Mouse (Mus musculus) heart, adult 2 months (tissue): ENCODE measurements around the gene Gpld1. TPM values are rescaled to one million over a fixed set of nuclear protein-coding genes. Genes with fewer than 3 reads are reported as not detected.

Source experiments
- DNase-seq, 2 experiments: peaks; one replicate each; pipeline ENCODE4 v3.0.0; 2021
- H3K27ac ChIP-seq: fragments of 200-600 bp; 2 replicates; pipeline ENCODE4 v1.8.1; 2022
- H3K27me3 ChIP-seq: fragments of 200-500 bp; 2 replicates; pipeline ENCODE4 v1.6.1; 2012; ENCODE audit warnings: mild to moderate bottlenecking, low read length, inconsistent platforms, mixed read lengths; ENCODE audit not compliant: control insufficient read depth, insufficient read depth
- H3K36me3 ChIP-seq: fragments of 200-500 bp; 2 replicates; pipeline ENCODE4 v1.6.1; 2012; ENCODE audit warnings: low read length, inconsistent platforms; ENCODE audit not compliant: control insufficient read depth, insufficient read depth
- H3K4me1 ChIP-seq: fragments of 200-500 bp; 2 replicates; pipeline ENCODE4 v1.6.1; 2011; ENCODE audit warnings: low read length; ENCODE audit not compliant: control insufficient read depth, insufficient read depth
- H3K4me3 ChIP-seq: fragments of 200-600 bp; 2 replicates; pipeline ENCODE4 v1.8.1; 2022
- H3K79me2 ChIP-seq: fragments of 200-500 bp; replicated peaks from 2 replicates; pipeline ENCODE4 v1.6.1; 2012; ENCODE audit warnings: mild to moderate bottlenecking, inconsistent platforms, low read length, moderate library complexity, mixed read lengths; ENCODE audit not compliant: control insufficient read depth, insufficient read depth
- H3K9ac ChIP-seq: fragments of 200-500 bp; 2 replicates; pipeline ENCODE4 v1.6.1; 2012; ENCODE audit warnings: low read depth, mild to moderate bottlenecking, control low read depth, inconsistent platforms, low read length, mixed read lengths
- CTCF ChIP-seq: fragments of 200-600 bp; IDR thresholded peaks from 2 replicates; pipeline ENCODE4 v1.8.1; 2022; ENCODE audit warnings: antibody characterized with exemption, mild to moderate bottlenecking, moderate library complexity
- EP300 ChIP-seq: fragments of 200-500 bp; IDR thresholded peaks from 2 replicates; pipeline ENCODE4 v1.6.1; 2011; ENCODE audit warnings: low read depth, low read length, control low read depth; ENCODE audit not compliant: insufficient read depth
- POLR2A ChIP-seq: fragments of 200-500 bp; IDR thresholded peaks from 2 replicates; pipeline ENCODE4 v1.6.1; 2011; ENCODE audit warnings: mild to moderate bottlenecking, low read depth, low read length, control low read depth; ENCODE audit not compliant: insufficient read depth
- WGBS: fragments of 180-500 bp; shearing (Covaris S2); methylation state at CpG from one replicate; pipeline ENCODE4 v1.1.7; 2018; 5-methylcytosine and 5-hydroxymethylcytosine counted together
- intact Hi-C: fragments of 180-260 bp; cut with DNase I; formaldehyde crosslinking; loops from one replicate; pipeline ENCODE4 v1.15.1; 2025
- polyA plus RNA-seq: library from polyadenylated mRNA; depleted of rRNA; stranded (reverse); fragments of >200 nt; gene quantifications from 2 replicates; pipeline ENCODE4 v1.2.3, GENCODE M21; 2012
- total RNA-seq, 2 experiments: library from RNA; stranded (reverse); gene quantifications; 2 replicates each; pipeline ENCODE4 v1.2.3; 2021

Gpld1 gene
- total and polyA plus RNA-seq, 3 experiments, result 0.98 to 2.7 (median 2.1) TPM

GRCm38 (mm10) chr13:24985435-24985834 lies 42.5 kb downstream of the Gpld1 start:
- intact Hi-C loops, result loop anchor here (10.0 kb wide), 1 partner anchor 501 kb away; no protein-coding TSS in a partner anchor
- TF ChIP-seq EP300 (no peak), CTCF (no peak), POLR2A (no peak)
- no peak for DNase-seq
- Histone ChIP-seq H3K4me3 (no peak overlapping the region), H3K9ac (no peak overlapping the region), H3K27me3 (no peaks in the 10 kb centered on the region), H3K36me3 (no peaks in the 10 kb centered on the region), H3K4me1 (peaks cover 1% of the 10 kb centered on the region; the same call in 1 of the 2 replicates), H3K79me2 (no peaks in the 10 kb centered on the region), H3K27ac (no peak overlapping the region)
- 65% methylated on average over 2 of the region's 2 CpGs for WGBS

DNA sequence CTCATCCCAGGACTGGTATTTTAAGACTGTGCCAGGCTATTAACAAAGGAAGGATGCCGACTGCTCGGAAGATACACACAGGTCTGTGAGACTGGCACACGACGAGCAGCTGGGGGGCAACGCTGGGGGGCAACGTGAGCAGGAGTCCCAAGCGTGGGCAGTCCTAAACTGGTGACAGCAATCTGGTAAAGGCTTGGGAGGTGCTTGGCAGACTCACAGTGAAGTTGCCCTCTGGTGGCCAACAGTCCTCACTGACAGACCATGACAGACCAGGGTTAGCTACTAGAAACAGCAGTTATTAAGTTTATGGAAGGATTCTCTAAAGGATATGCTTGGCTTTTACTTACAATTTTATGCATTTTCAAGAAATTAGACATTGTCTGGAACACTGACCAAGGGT lies 45.4 kb downstream of the Gpld1 start:
- H3K9ac ChIP-seq, result no peak overlapping the region
- WGBS, result 43% methylated on average over 7 of the region's 7 CpGs
- DNase-seq, result peak; percentile 44 to 58
- 0 out of 2 replicates have a peak, but pooled peaks have one; percentile 44 for TF ChIP-seq EP300
- TF ChIP-seq CTCF, result peak; percentile 78
- TF ChIP-seq POLR2A, result no peak
- H3K4me1 ChIP-seq, result peaks cover 1% of the 10 kb centered on the region; the same call in 1 of the 2 replicates
- H3K27me3 ChIP-seq, result no peaks in the 10 kb centered on the region
- H3K79me2 ChIP-seq, result no peaks in the 10 kb centered on the region
- intact Hi-C loops, result loop anchor here (10.0 kb wide), 1 partner anchor 504 kb away; no protein-coding TSS in a partner anchor
- H3K27ac ChIP-seq, result no peak overlapping the region
- H3K36me3 ChIP-seq, result no peaks in the 10 kb centered on the region
- H3K4me3 ChIP-seq, result no peak overlapping the region

- intact Hi-C loops, result loop anchor here (1.0 to 10.0 kb wide), 3 partner anchors 11 to 504 kb away; no protein-coding TSS in a partner anchor
- peaks cover 1% of the 10 kb centered on the region; the same call in 1 of the 2 replicates for H3K4me1 ChIP-seq
- H3K79me2 ChIP-seq, result no peaks in the 10 kb centered on the region
- H3K4me3 ChIP-seq, result no peak overlapping the region
- H3K27me3 ChIP-seq, result no peaks in the 10 kb centered on the region
- H3K36me3 ChIP-seq, result no peaks in the 10 kb centered on the region
- TF ChIP-seq EP300 (no peak), POLR2A (no peak), CTCF (no peak)
- H3K27ac ChIP-seq, result no peak overlapping the region
- H3K9ac ChIP-seq, result no peak overlapping the region
- WGBS, result 72% methylated on average over 6 of the region's 6 CpGs
- no peak for DNase-seq
Measured at GRCm38 (mm10) chr13:24989006-24989405, 46.1 kb downstream of the Gpld1 start.

- WGBS, result 63% methylated on average over 2 of the region's 2 CpGs
- H3K27ac ChIP-seq, result no peak overlapping the region
- H3K9ac ChIP-seq, result no peak overlapping the region
- H3K79me2 ChIP-seq, result no peaks in the 10 kb centered on the region
- H3K4me1 ChIP-seq, result no peaks in the 10 kb centered on the region
- H3K36me3 ChIP-seq, result no peaks in the 10 kb centered on the region
- DNase-seq, result no peak
- no peaks in the 10 kb centered on the region for H3K27me3 ChIP-seq
- intact Hi-C loops, result no loop called here
- no peak overlapping the region for H3K4me3 ChIP-seq
- no peak for TF ChIP-seq CTCF
- TF ChIP-seq POLR2A, result no peak
- TF ChIP-seq EP300, result no peak
Measured at GRCm38 (mm10) chr13:24993160-24993559, 50.2 kb downstream of the Gpld1 start.

GRCm38 (mm10) chr13:24999538-24999937 lies 56.6 kb downstream of the Gpld1 start:
- Histone ChIP-seq H3K4me1 (no peaks in the 10 kb centered on the region), H3K27ac (no peak overlapping the region), H3K9ac (no peak overlapping the region), H3K27me3 (no peaks in the 10 kb centered on the region), H3K36me3 (peaks cover 1% of the 10 kb centered on the region; the same call in 1 of the 2 replicates), H3K4me3 (no peak overlapping the region), H3K79me2 (no peaks in the 10 kb centered on the region)
- no peak for TF ChIP-seq EP300
- no peak for TF ChIP-seq POLR2A
- no peak for TF ChIP-seq CTCF
- no peak for DNase-seq
- intact Hi-C loops, result no loop called here
- WGBS, result 73% methylated on average over 2 of the region's 2 CpGs

GRCm38 (mm10) chr13:25002965-25003364 lies 60.0 kb downstream of the Gpld1 start:
- H3K36me3 ChIP-seq, result peaks cover 1% of the 10 kb centered on the region; the same call in 1 of the 2 replicates
- no peaks in the 10 kb centered on the region for H3K27me3 ChIP-seq
- no peak overlapping the region for H3K9ac ChIP-seq
- intact Hi-C loops, result no loop called here
- no peak for TF ChIP-seq EP300
- peak; percentile 41 for TF ChIP-seq CTCF
- H3K27ac ChIP-seq, result no peak overlapping the region
- H3K4me3 ChIP-seq, result no peak overlapping the region
- DNase-seq, result no peak
- no peaks in the 10 kb centered on the region for H3K4me1 ChIP-seq
- no peaks in the 10 kb centered on the region for H3K79me2 ChIP-seq
